Mouse (Mus musculus) stomach, postnatal 0 days (tissue): ENCODE results near the gene Mfn2.

Experiments
- CTCF ChIP-seq: IDR thresholded peaks from 2 replicates; pipeline ENCODE4 v1.5.1; 2016; ENCODE audit warnings: antibody characterized with exemption, low read depth, mild to moderate bottlenecking, moderate library complexity
- EP300 ChIP-seq: optimal IDR thresholded peaks from 2 replicates; pipeline ENCODE3; 2016; ENCODE audit warnings: antibody characterized with exemption

DNA sequence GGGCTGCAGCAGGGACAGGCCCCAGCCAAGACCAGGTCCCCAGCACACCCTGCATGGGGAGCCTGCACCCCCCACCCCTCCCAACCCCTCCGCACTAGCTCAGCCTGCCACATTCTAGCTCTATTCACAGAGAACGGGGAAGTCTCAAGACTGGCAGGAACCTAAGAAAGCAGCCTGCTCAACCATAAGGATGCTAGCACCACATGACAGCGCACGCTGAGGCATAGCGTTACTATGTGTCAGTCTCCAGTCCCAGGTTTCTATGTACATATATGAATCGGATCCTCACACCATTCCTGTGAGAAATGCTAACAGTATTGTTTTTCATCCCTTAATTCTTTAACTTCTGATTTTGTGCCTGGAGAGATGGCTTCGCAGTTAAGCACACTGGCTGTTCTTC is 24.0 kb upstream of the Mfn2 start:
- TF ChIP-seq CTCF, result no peak
- no peak for TF ChIP-seq EP300
